Mouse (Mus musculus) embryo, embryonic 10 days (tissue): ENCODE results near the gene 1810046K07Rik.

ENCODE experiments used
- DNase-seq: peaks from one replicate; pipeline ENCODE4 v3.0.0-alpha.2; 2015; ENCODE audit warnings: low spot score

Gene 1810046K07Rik

GRCm38 (mm10) chr9:51328731-51329130, at the start of gene 1810046K07Rik:
Gene 1810046K07Rik, minus strand, starts transcription at chr9:51328917.
- DNase-seq = no peak

DNA sequence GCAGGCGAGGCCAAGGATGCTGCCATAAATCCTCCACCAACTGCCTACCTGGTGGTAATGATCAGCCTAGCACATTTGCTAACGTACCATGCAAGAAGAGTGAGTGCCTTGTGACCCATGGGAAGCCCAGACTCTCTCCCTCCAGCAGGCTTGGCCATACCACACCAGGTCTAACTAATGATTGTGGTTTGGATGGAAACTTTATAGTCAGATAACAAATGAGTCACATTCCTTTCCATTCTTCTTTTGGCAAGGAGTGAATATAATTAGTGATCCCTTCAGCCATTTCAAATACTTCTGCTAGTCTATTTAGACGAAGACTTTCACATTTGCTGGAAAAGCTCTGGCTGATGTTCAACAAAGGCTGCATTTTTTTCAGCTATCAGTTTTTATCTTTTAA, 40.8 kb upstream of the 1810046K07Rik start:
- DNase-seq = no peak

GRCm38 (mm10) chr9:51367124-51367523, 38.4 kb upstream of the 1810046K07Rik start:
- no peak for DNase-seq

DNA sequence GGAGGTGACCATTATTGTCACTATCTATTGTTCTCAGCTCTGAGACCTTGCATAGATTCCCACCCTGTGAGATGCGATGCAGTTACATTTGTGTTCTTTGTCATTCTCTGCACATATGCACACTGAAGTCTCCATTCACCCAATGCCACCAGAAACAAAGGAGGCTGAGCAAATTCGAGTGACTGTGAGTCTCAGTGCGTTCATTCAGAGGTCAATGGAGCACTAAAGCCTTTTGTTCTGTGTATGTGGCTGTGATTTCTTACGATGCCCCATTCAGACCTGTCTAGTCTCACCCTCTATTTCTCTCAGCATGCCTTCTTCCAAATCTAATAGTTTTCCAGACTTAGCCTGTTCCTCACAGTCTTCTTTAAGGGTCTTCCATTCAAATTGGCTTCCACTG, 35.3 kb upstream of the 1810046K07Rik start:
- DNase-seq = peak; percentile 60

DNA sequence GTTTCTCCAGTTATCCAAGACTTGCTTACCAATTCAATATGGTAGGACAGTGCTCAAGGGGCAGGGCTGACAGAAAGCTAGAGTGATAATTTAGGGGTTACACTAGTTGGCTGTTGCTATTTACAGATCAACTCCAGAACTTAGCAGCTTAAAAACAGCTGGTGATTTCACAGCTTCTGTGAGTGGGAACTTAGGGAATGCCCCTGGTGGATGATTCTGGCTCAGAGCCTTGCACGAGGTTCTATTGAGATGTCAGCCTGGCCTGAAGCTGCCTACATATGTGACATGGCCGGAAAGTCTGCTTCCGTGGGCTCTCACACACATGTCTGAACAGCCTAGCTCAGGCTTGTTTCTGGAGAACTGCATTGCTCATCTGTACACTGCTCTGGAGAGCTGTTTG, 24.8 kb upstream of the 1810046K07Rik start:
- DNase-seq = no peak

GRCm38 (mm10) chr9:51352896-51353295, 24.2 kb upstream of the 1810046K07Rik start:
- no peak for DNase-seq

DNA sequence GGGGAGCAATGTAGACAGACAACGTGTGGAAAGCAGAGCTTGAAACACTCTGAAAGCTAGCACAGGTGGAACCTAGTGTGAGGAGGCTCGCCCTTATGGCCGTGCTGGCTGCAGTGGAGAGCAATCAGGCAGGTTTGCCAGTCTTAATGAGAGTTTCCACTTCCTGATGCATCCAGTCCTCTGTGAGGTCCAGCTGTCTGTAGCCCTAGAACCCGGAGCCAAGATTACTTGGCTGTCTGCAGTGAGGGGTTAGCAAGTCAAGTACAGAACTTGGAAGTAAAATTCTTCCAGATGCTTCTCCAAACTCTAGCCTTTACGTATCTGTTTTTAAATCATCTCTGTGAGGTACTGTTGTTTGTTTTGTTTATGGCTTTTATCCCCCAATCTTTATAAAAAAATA, 20.7 kb upstream of the 1810046K07Rik start:
- no peak for DNase-seq

GRCm38 (mm10) chr9:51345768-51346167, 17.1 kb upstream of the 1810046K07Rik start:
- no peak for DNase-seq

- DNase-seq = peak; percentile 93
Observed at GRCm38 (mm10) chr9:51335294-51336010, 6.7 kb upstream of the 1810046K07Rik start.

DNA sequence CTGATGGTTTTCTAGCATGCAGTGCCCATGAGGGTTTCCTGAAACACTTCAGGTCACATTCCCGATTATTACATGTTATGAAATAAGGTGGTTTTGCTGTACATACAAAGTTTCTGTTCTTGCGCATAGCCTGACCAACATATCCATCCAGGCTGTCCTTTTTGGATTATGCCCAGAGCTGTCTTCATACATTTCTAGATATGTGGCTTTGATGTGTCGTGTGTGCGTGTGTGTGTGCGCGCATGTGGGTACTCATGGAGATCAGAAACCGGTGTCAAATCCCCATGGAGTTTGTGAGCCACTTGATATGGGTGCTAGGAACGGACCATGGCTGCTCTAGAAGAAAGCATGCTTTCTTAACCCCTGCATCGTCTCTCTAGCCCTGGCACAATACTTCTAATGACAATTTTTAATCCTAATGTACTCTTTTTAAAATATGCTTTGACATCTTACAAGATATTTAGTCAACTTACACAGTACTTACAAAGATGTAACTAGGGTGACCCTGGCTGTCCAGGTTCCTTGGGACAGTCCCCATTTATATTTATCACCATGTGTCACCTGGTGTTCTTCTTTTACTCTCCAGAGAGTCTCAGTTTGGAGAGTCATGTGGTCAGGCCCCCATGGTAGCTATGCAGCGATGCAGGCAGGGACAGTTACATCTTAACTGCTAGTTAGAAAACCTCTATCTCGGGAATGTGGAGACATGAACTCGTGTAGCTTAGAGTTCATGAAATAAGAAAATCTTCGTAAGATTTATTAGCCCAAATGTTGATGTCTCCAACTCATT, 2.9 kb upstream of the 1810046K07Rik start:
- DNase-seq = no peak

GRCm38 (mm10) chr9:51327555-51327903, 1.2 kb downstream of the 1810046K07Rik start:
- no peak for DNase-seq

DNA sequence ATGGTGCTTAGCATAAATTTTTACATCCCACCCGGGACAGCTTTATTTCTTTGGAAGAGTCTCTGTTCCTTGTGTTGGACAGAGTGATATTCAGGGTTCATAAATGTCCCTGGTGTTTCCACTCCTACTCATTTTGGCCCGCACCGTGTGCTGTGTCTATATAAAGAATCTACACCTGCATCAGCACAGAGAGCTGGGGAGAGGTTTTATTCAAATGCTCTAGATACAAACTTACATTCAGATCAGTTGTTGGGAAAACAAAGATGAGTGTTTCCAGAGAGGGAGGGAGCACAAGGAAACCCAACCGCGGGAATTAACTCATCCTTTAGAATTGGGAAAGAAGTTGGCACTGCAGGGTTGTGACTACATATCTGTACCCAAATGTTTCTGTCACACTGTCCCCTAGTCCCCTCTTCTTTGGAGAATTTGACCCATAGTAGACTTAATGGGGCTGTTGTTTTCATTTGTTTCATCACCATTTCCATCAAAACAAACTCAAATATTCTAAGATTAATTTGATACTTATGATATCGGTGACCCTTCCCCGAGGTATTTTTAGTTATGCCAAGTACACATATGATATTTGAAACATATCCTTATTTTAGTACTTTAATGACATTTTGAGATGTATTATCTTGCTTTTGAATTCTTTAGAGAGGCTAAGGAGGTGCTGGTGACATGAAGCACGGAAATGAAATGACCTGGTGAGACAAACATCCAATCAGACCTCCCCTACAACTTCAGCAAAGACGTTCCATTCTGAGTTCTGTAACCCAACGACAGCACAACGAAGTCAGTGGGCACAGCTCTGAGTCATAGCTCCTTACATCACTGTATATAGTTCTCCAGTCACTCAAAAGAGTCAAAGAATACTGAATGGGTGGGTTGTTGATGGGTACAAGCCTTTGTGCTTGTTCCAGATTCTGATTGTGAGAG, 1.8 kb downstream of the 1810046K07Rik start:
- DNase-seq = no peak

- no peak for DNase-seq
Observed at GRCm38 (mm10) chr9:51324406-51325065, 4.2 kb downstream of the 1810046K07Rik start.

GRCm38 (mm10) chr9:51320096-51320495, 8.6 kb downstream of the 1810046K07Rik start:
- no peak for DNase-seq

GRCm38 (mm10) chr9:51318246-51318645, 10.5 kb downstream of the 1810046K07Rik start:
- DNase-seq = no peak

DNA sequence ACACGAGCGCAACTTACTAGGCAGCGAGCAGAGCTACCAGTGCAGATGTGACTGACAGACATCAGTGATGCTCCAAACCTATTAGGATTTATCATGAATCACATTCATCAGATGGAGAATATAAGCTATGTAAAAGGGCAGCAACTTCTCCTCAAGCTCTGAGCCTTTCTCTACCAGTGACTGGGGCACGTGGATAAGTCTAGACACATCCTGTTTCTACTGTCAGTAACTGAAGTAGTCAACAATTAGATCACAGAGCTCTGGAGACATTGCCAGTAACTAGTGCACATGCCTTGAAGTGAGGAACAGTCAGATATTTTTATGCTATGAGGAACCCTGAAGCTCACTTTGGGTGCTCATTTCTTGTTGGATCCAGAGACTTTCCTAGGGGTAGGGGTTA, 11.4 kb downstream of the 1810046K07Rik start:
- no peak for DNase-seq

GRCm38 (mm10) chr9:51315402-51316063, 13.2 kb downstream of the 1810046K07Rik start:
- no peak for DNase-seq

- no peak for DNase-seq
Observed at GRCm38 (mm10) chr9:51312554-51313317, 16.0 kb downstream of the 1810046K07Rik start.

GRCm38 (mm10) chr9:51310515-51310914, 18.2 kb downstream of the 1810046K07Rik start:
- no peak for DNase-seq

- DNase-seq = no peak
Observed at GRCm38 (mm10) chr9:51306351-51306750, 22.4 kb downstream of the 1810046K07Rik start.
